Mouse (Mus musculus) intestine, postnatal 0 days (tissue): ENCODE measurements around the gene Card19. TPM values are rescaled to one million over a fixed set of nuclear protein-coding genes. Genes with fewer than 3 reads are reported as not detected.

Experiments used
- ATAC-seq: fragments of 200-750 bp; cut with Nextera tagmentation; 2 replicates; pipeline ENCODE4 v1.8.0; 2017; ENCODE audit warnings: mild to moderate bottlenecking, moderate TSS enrichment, moderate library complexity
- H3K27ac ChIP-seq: fragments of 300-500 bp; sonication (generic); 2 replicates; pipeline ENCODE4 v1.5.1; 2014; ENCODE audit warnings: mild to moderate bottlenecking, low read depth, low read length, moderate library complexity
- H3K27me3 ChIP-seq: fragments of 300-500 bp; sonication (generic); replicated peaks from 2 replicates; pipeline ENCODE4 v1.6.1; 2014; ENCODE audit warnings: low read length, mixed read lengths; ENCODE audit not compliant: control insufficient read depth, insufficient read depth
- H3K36me3 ChIP-seq: fragments of 300-500 bp; sonication (generic); 2 replicates; pipeline ENCODE4 v1.6.1; 2014; ENCODE audit warnings: mild to moderate bottlenecking, moderate library complexity; ENCODE audit not compliant: control insufficient read depth, insufficient read depth
- H3K4me1 ChIP-seq: fragments of 300-500 bp; sonication (generic); replicated peaks from 2 replicates; pipeline ENCODE4 v1.6.1; 2014; ENCODE audit warnings: antibody characterized with exemption, low read length, mixed read lengths; ENCODE audit not compliant: control insufficient read depth, insufficient read depth
- H3K4me2 ChIP-seq: fragments of 300-500 bp; sonication (generic); replicated peaks from 2 replicates; pipeline ENCODE4 v1.6.1; 2014; ENCODE audit warnings: low read depth, mild to moderate bottlenecking, moderate library complexity
- H3K4me3 ChIP-seq: fragments of 300-500 bp; sonication (generic); 2 replicates; pipeline ENCODE4 v1.5.1; 2014; ENCODE audit warnings: low read depth, low read length
- H3K9ac ChIP-seq: fragments of 300-500 bp; sonication (generic); 2 replicates; pipeline ENCODE4 v1.6.1; 2014; ENCODE audit warnings: mild to moderate bottlenecking, low read depth, low read length
- H3K9me3 ChIP-seq: fragments of 300-500 bp; sonication (generic); 2 replicates; pipeline ENCODE4 v1.6.1; 2016; ENCODE audit warnings: mixed run types; ENCODE audit not compliant: control insufficient read depth
- CTCF ChIP-seq: sonication (generic); IDR thresholded peaks from 2 replicates; pipeline ENCODE4 v1.5.1; 2016; ENCODE audit warnings: low read depth, mild to moderate bottlenecking, control low read depth, antibody characterized with exemption, moderate library complexity
- WGBS: fragments of 180-500 bp; shearing (Covaris S2); extraction: QIAGEN DNeasy Blood & Tissue Kit; methylation state at CpG from one replicate; pipeline ENCODE4 v1.1.7; 2014; 5-methylcytosine and 5-hydroxymethylcytosine counted together
- polyA plus RNA-seq: library from polyadenylated mRNA; unstranded; fragments of >200 nt; fragmentation: Nextera tagmentation; extraction: Ambion mirVana; gene quantifications from 2 replicates; pipeline ENCODE4 v1.2.1, GENCODE M21; 2015

The Card19 gene
- polyA plus RNA-seq, 1 experiment from 2014 or later: 117 TPM

- H3K27ac ChIP-seq: no peak overlapping the region
- H3K4me1 ChIP-seq: 0 out of 2 replicates have a peak, but pooled peaks cover 7% of the 10 kb centered on the region
- H3K36me3 ChIP-seq: no peaks in the 10 kb centered on the region
- H3K9ac ChIP-seq: 0 out of 2 replicates have a peak overlapping the region, but pooled peaks have one; percentile 26
- H3K4me3 ChIP-seq: peak overlapping the region; percentile 45
- H3K27me3 ChIP-seq: peaks cover 14% of the 10 kb centered on the region; the same call in 1 of the 2 replicates
- peak overlapping the region; percentile 88 for H3K4me2 ChIP-seq
- WGBS: 45% methylated on average over 12 of the region's 12 CpGs
- ATAC-seq: no peak
- H3K9me3 ChIP-seq: no peaks in the 10 kb centered on the region
- TF ChIP-seq CTCF: no peak
Observed at GRCm38 (mm10) chr13:49247232-49247739, 31.4 kb upstream of the Card19 start.

GRCm38 (mm10) chr13:49246626-49247025 is 30.8 kb upstream of the Card19 start:
- Histone ChIP-seq H3K36me3 (no peaks in the 10 kb centered on the region), H3K4me2 (no peak overlapping the region), H3K9ac (no peak overlapping the region), H3K4me3 (no peak overlapping the region), H3K9me3 (no peaks in the 10 kb centered on the region), H3K27me3 (peaks cover 14% of the 10 kb centered on the region; the same call in 1 of the 2 replicates), H3K4me1 (0 out of 2 replicates have a peak, but pooled peaks cover 7% of the 10 kb centered on the region), H3K27ac (no peak overlapping the region)
- TF ChIP-seq CTCF: no peak
- 82% methylated on average over 2 of the region's 2 CpGs for WGBS
- no peak for ATAC-seq

GRCm38 (mm10) chr13:49246011-49246410 is 30.2 kb upstream of the Card19 start:
- ATAC-seq: no peak
- Histone ChIP-seq H3K9me3 (no peaks in the 10 kb centered on the region), H3K9ac (no peak overlapping the region), H3K27ac (no peak overlapping the region), H3K4me3 (no peak overlapping the region), H3K4me1 (0 out of 2 replicates have a peak, but pooled peaks cover 7% of the 10 kb centered on the region), H3K36me3 (no peaks in the 10 kb centered on the region), H3K4me2 (no peak overlapping the region), H3K27me3 (peaks cover 14% of the 10 kb centered on the region; the same call in 1 of the 2 replicates)
- no peak for TF ChIP-seq CTCF
- WGBS: 81% methylated on average over 3 of the region's 3 CpGs

GRCm38 (mm10) chr13:49245251-49245650 is 29.4 kb upstream of the Card19 start:
- no peak overlapping the region for H3K4me3 ChIP-seq
- WGBS: 56% methylated on average over 4 of the region's 4 CpGs
- no peak overlapping the region for H3K27ac ChIP-seq
- 0 out of 2 replicates have a peak, but pooled peaks cover 7% of the 10 kb centered on the region for H3K4me1 ChIP-seq
- no peaks in the 10 kb centered on the region for H3K9me3 ChIP-seq
- no peak overlapping the region for H3K9ac ChIP-seq
- no peak for ATAC-seq
- no peak overlapping the region for H3K4me2 ChIP-seq
- H3K27me3 ChIP-seq: peaks cover 14% of the 10 kb centered on the region; the same call in 1 of the 2 replicates
- H3K36me3 ChIP-seq: no peaks in the 10 kb centered on the region
- no peak for TF ChIP-seq CTCF

- ATAC-seq: no peak
- Histone ChIP-seq H3K4me1 (0 out of 2 replicates have a peak, but pooled peaks cover 7% of the 10 kb centered on the region), H3K4me2 (no peak overlapping the region), H3K9ac (no peak overlapping the region), H3K27ac (no peak overlapping the region), H3K4me3 (no peak overlapping the region), H3K9me3 (no peaks in the 10 kb centered on the region), H3K36me3 (no peaks in the 10 kb centered on the region), H3K27me3 (peaks cover 14% of the 10 kb centered on the region; the same call in 1 of the 2 replicates)
- WGBS: 96% methylated on average over 2 of the region's 2 CpGs
- TF ChIP-seq CTCF: no peak
Observed at GRCm38 (mm10) chr13:49243492-49243891, 27.7 kb upstream of the Card19 start.

- Histone ChIP-seq H3K36me3 (no peaks in the 10 kb centered on the region), H3K4me3 (no peak overlapping the region), H3K27me3 (peaks cover 10% of the 10 kb centered on the region; the same call in 1 of the 2 replicates), H3K9ac (no peak overlapping the region), H3K27ac (no peak overlapping the region), H3K4me1 (0 out of 2 replicates have a peak, but pooled peaks cover 3% of the 10 kb centered on the region), H3K9me3 (no peaks in the 10 kb centered on the region), H3K4me2 (no peak overlapping the region)
- no peak for TF ChIP-seq CTCF
- no peak for ATAC-seq
- 57% methylated on average over 9 of the region's 9 CpGs for WGBS
Observed at GRCm38 (mm10) chr13:49242321-49243065, 26.7 kb upstream of the Card19 start.
